Mouse (Mus musculus): ENCODE results near the gene Pola2. TPM values are rescaled to one million over a fixed set of nuclear protein-coding genes. Genes with fewer than 3 reads are reported as not detected.

The Pola2 gene
- polyA plus RNA-seq, 1 experiment from 2014 or later = 35.8 TPM

DNA sequence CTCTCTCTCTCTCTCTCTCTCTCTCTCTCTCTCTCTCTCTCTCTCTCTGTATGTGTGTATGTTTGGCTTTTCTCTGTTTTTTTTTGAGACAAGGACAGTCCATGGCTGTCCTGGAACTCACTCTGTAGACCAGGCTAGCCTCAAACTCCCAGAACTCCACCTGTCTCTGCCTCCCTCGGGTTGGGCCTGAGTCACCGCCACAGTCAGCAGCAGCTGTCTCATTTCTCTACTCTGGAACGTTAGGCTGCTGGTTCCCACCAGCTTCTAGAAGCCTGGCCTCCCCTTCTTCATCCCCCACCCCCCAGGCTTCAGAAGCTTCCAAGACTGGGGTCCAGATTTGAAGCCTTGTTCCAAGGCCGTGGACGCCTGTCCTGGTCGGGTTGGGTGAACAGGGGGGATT is 25.6 kb upstream of the Pola2 start:
- no peaks in the 10 kb centered on the region for H3K36me3 ChIP-seq
- H3K27me3 ChIP-seq = no peaks in the 10 kb centered on the region
- no peak overlapping the region for H3K4me3 ChIP-seq
- no peak overlapping the region for H3K9ac ChIP-seq
- no peak for ATAC-seq (replicated peaks; ENCODE audit: insufficient number of reproducible peaks, insufficient read depth, low FRiP score, low read depth)
- 48% methylated on average over 6 of the region's 6 CpGs for WGBS
- peaks cover 20% of the 10 kb centered on the region for H3K4me1 ChIP-seq (replicated peaks)
- peak overlapping the region; percentile 47; the same call in 1 of the 2 replicates for H3K4me2 ChIP-seq
- 0 out of 2 replicates have a peak overlapping the region, but pooled peaks have one; percentile 6 for H3K27ac ChIP-seq
- H3K9me3 ChIP-seq (replicated peaks) = no peaks in the 10 kb centered on the region

GRCm38 (mm10) chr19:5988815-5989452 is 24.9 kb upstream of the Pola2 start:
- peak; percentile 54; the same call in 1 of the 2 replicates for ATAC-seq (replicated peaks; ENCODE audit: insufficient number of reproducible peaks, insufficient read depth, low FRiP score, low read depth)

DNA sequence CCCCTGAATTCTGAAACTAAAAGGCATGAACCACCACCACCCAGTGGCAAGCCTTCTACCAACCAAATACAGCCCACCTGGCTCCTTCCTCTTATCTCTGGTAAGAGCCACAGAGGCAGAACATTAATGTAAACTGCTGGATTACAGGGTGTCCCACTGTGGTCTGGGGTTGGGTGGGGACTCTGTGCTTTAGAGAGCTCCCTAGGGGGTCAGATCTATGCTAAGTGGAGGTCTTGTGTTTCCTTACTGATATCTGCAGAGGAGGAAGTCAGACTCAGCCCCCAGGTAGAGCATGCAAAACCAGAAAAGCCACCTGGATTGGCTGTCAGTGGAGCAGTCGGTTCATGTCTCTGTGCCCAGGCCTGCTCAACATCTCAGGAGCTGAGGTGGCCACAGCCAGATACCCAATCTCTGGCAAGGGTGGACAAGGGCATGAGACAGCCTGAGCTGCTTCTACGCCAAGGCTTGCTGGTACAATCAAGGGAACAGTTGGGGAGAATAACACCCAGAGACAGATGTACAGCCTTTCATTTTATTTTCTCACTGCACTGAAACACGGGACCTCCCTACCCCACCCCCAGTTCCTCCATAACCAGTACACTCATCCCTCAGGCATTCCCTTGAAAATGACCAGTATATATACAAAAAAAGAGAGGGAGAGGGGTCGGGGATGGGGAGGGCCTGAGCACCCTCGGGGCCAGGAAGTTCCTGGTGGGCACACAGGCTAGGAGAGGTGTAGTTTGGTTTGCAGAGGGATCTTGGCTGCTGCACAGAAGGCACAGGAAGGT is 24.2 kb upstream of the Pola2 start:
- Histone ChIP-seq H3K4me2 (peak overlapping the region; percentile 47; the same call in 1 of the 2 replicates), H3K27me3 (no peaks in the 10 kb centered on the region)
- 0 out of 2 replicates have a peak, but pooled peaks have one; percentile 11 for ATAC-seq (replicated peaks; ENCODE audit: insufficient number of reproducible peaks, insufficient read depth, low FRiP score, low read depth)

More at GRCm38 (mm10) chr19:5988815-5989452, 24.9 kb upstream of the Pola2 start:
- Histone ChIP-seq H3K27me3 (no peaks in the 10 kb centered on the region), H3K36me3 (no peaks in the 10 kb centered on the region), H3K27ac (peak overlapping the region; percentile 62), H3K4me1 (replicated peaks) (peaks cover 20% of the 10 kb centered on the region), H3K4me2 (peak overlapping the region; percentile 47), H3K9ac (peak overlapping the region; percentile 46), H3K4me3 (0 out of 2 replicates have a peak overlapping the region, but pooled peaks have one; percentile 11), H3K9me3 (replicated peaks) (no peaks in the 10 kb centered on the region)
- WGBS = 7% methylated on average over 13 of the region's 13 CpGs

GRCm38 (mm10) chr19:5986043-5986442 is 22.0 kb upstream of the Pola2 start, which contains the start of gene Slc22a20:
Gene Slc22a20, minus strand, starts transcription at chr19:5986143.
- no peak within 1 kb of the TSS for H3K9ac ChIP-seq
- no peaks in the 10 kb centered on the region for H3K27me3 ChIP-seq
- H3K36me3 ChIP-seq = no peaks in the 10 kb centered on the region
- ATAC-seq (replicated peaks; ENCODE audit: insufficient number of reproducible peaks, insufficient read depth, low FRiP score, low read depth) = no peak
- H3K27ac ChIP-seq = no peak within 1 kb of the TSS
- H3K4me1 ChIP-seq (replicated peaks) = peaks cover 20% of the 10 kb centered on the region
- WGBS = 53% methylated on average over 4 of the region's 4 CpGs
- no peak within 1 kb of the TSS for H3K4me3 ChIP-seq
- no peaks in the 10 kb centered on the region for H3K9me3 ChIP-seq (replicated peaks)
- H3K4me2 ChIP-seq = no peak within 1 kb of the TSS

More for the DNA sequence above, 24.2 kb upstream of the Pola2 start:
- H3K36me3 ChIP-seq = no peaks in the 10 kb centered on the region
- H3K4me3 ChIP-seq = no peak overlapping the region
- no peaks in the 10 kb centered on the region for H3K9me3 ChIP-seq (replicated peaks)
- H3K4me1 ChIP-seq (replicated peaks) = peaks cover 20% of the 10 kb centered on the region
- peak overlapping the region; percentile 62 for H3K27ac ChIP-seq
- H3K9ac ChIP-seq = no peak overlapping the region
- WGBS = 42% methylated on average over 5 of the region's 5 CpGs

GRCm38 (mm10) chr19:5980477-5980876 is 16.5 kb upstream of the Pola2 start:
- Histone ChIP-seq H3K9ac (no peak overlapping the region), H3K36me3 (no peaks in the 10 kb centered on the region), H3K4me1 (replicated peaks) (no peaks in the 10 kb centered on the region), H3K9me3 (replicated peaks) (no peaks in the 10 kb centered on the region), H3K27me3 (no peaks in the 10 kb centered on the region), H3K27ac (no peak overlapping the region), H3K4me2 (no peak overlapping the region), H3K4me3 (no peak overlapping the region)
- no peak for ATAC-seq (replicated peaks; ENCODE audit: insufficient number of reproducible peaks, insufficient read depth, low FRiP score, low read depth)
- 67% methylated on average over 9 of the region's 9 CpGs for WGBS

DNA sequence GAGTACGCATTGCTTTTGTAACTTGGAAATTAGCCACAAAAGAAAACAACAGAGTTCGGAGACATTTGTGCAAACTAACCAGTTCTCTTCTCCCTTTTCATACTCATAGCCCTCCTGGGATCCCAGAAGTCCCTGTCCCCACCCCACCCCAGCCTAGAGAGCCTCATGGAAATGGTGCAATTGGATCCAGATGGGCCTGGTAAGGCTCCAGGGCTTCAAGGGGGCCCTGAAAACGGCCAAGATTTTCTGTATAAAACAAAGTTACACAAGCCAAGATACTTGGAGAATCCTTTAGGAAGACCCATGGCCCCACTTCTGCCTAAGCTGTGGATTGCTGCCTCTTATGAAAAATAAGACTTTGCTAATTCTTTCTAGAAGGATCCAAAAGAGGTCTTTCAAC is 13.7 kb upstream of the Pola2 start:
- Histone ChIP-seq H3K27me3 (no peaks in the 10 kb centered on the region), H3K4me2 (no peak overlapping the region), H3K4me3 (no peak overlapping the region), H3K9ac (no peak overlapping the region), H3K36me3 (no peaks in the 10 kb centered on the region), H3K27ac (no peak overlapping the region), H3K9me3 (replicated peaks) (no peaks in the 10 kb centered on the region), H3K4me1 (replicated peaks) (no peaks in the 10 kb centered on the region)
- no peak for ATAC-seq (replicated peaks; ENCODE audit: insufficient number of reproducible peaks, insufficient read depth, low FRiP score, low read depth)
- WGBS = 71% methylated on average over 3 of the region's 3 CpGs

GRCm38 (mm10) chr19:5975676-5976075 is 11.7 kb upstream of the Pola2 start:
- H3K4me2 ChIP-seq = no peak overlapping the region
- H3K9ac ChIP-seq = no peak overlapping the region
- H3K36me3 ChIP-seq = no peaks in the 10 kb centered on the region
- ATAC-seq (replicated peaks; ENCODE audit: insufficient number of reproducible peaks, insufficient read depth, low FRiP score, low read depth) = no peak
- 61% methylated on average over 4 of the region's 4 CpGs for WGBS
- no peaks in the 10 kb centered on the region for H3K27me3 ChIP-seq
- H3K4me3 ChIP-seq = no peak overlapping the region
- H3K27ac ChIP-seq = no peak overlapping the region
- no peaks in the 10 kb centered on the region for H3K9me3 ChIP-seq (replicated peaks)
- H3K4me1 ChIP-seq (replicated peaks) = no peaks in the 10 kb centered on the region

- H3K27me3 ChIP-seq = no peaks in the 10 kb centered on the region
- no peak overlapping the region for H3K27ac ChIP-seq
- H3K9me3 ChIP-seq (replicated peaks) = no peaks in the 10 kb centered on the region
- H3K4me2 ChIP-seq = no peak overlapping the region
- H3K9ac ChIP-seq = no peak overlapping the region
- ATAC-seq (replicated peaks; ENCODE audit: insufficient number of reproducible peaks, insufficient read depth, low FRiP score, low read depth) = no peak
- no peaks in the 10 kb centered on the region for H3K36me3 ChIP-seq
- no peak overlapping the region for H3K4me3 ChIP-seq
- H3K4me1 ChIP-seq (replicated peaks) = no peaks in the 10 kb centered on the region
- WGBS = 68% methylated on average over 4 of the region's 4 CpGs
These were observed 11.1 kb upstream of the Pola2 start for GRCm38 (mm10) chr19:5975112-5975511.

GRCm38 (mm10) chr19:5967664-5968063 is 3.7 kb upstream of the Pola2 start:
- no peak overlapping the region for H3K4me2 ChIP-seq
- H3K27me3 ChIP-seq = no peaks in the 10 kb centered on the region
- H3K9ac ChIP-seq = no peak overlapping the region
- H3K36me3 ChIP-seq = no peaks in the 10 kb centered on the region
- no peak for ATAC-seq (replicated peaks; ENCODE audit: insufficient number of reproducible peaks, insufficient read depth, low FRiP score, low read depth)
- no peak overlapping the region for H3K4me3 ChIP-seq
- WGBS = 78% methylated on average over 10 of the region's 10 CpGs
- H3K27ac ChIP-seq = no peak overlapping the region
- H3K4me1 ChIP-seq (replicated peaks) = peaks cover 18% of the 10 kb centered on the region
- H3K9me3 ChIP-seq (replicated peaks) = no peaks in the 10 kb centered on the region

GRCm38 (mm10) chr19:5966786-5967185 is 2.8 kb upstream of the Pola2 start:
- H3K4me3 ChIP-seq = no peak overlapping the region

DNA sequence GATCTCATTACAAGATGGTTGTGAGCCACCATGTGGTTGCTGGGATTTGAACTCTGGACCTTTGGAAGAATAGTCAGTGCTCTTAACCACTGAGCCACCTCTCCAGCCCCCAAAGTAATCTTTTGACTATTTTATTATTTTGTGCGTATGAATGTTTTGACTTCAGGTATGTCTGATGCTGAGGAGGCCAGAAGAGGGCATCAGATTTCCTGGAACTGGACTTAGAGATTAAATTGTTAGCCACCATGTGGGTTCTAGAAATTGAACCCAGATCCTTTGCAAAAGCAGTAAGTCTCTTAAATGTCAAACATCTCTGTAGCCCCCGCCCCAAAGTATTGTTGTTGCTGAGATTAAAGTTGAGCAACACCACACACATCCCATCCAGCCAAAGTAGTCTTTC is 1.9 kb upstream of the Pola2 start:
- Histone ChIP-seq H3K9me3 (replicated peaks) (no peaks in the 10 kb centered on the region), H3K9ac (no peak overlapping the region), H3K4me3 (no peak overlapping the region), H3K27ac (no peak overlapping the region), H3K4me1 (replicated peaks) (peaks cover 28% of the 10 kb centered on the region), H3K36me3 (peaks cover 3% of the 10 kb centered on the region; the same call in 1 of the 2 replicates), H3K4me2 (no peak overlapping the region), H3K27me3 (no peaks in the 10 kb centered on the region)
- no peak for ATAC-seq (replicated peaks; ENCODE audit: insufficient number of reproducible peaks, insufficient read depth, low FRiP score, low read depth)
- WGBS = 85% methylated on average over 2 of the region's 2 CpGs

More at GRCm38 (mm10) chr19:5966786-5967185, 2.8 kb upstream of the Pola2 start:
- ATAC-seq (replicated peaks; ENCODE audit: insufficient number of reproducible peaks, insufficient read depth, low FRiP score, low read depth) = no peak
- Histone ChIP-seq H3K27ac (no peak overlapping the region), H3K4me2 (no peak overlapping the region), H3K27me3 (no peaks in the 10 kb centered on the region), H3K9ac (0 out of 2 replicates have a peak overlapping the region, but pooled peaks have one; percentile 11), H3K4me1 (replicated peaks) (peaks cover 24% of the 10 kb centered on the region), H3K9me3 (replicated peaks) (no peaks in the 10 kb centered on the region), H3K36me3 (no peaks in the 10 kb centered on the region)
- WGBS = 31% methylated on average over 6 of the region's 6 CpGs

All from heart, embryonic 15.5 days (tissue).